Mouse (Mus musculus) midbrain, embryonic 11.5 days (tissue): Measurements from ENCODE around the gene Aven. TPM values are rescaled to one million over a fixed set of nuclear protein-coding genes. Genes with fewer than 3 reads are reported as not detected.

Experiments used
- ATAC-seq: fragments of 200-750 bp; cut with Nextera tagmentation; 2 replicates; pipeline ENCODE4 v1.8.0; 2017; ENCODE audit warnings: moderate TSS enrichment, moderate library complexity; ENCODE audit not compliant: low FRiP score
- DNase-seq: peaks from one replicate; pipeline ENCODE4 v3.0.0; 2015; ENCODE audit warnings: low spot score; ENCODE audit errors: missing footprints
- H3K27ac ChIP-seq: fragments of 300-500 bp; sonication (generic); 2 replicates; pipeline ENCODE4 v1.5.1; 2014; ENCODE audit warnings: low read depth, low read length
- H3K27me3 ChIP-seq: fragments of 300-500 bp; sonication (generic); 2 replicates; pipeline ENCODE4 v1.6.1; 2014; ENCODE audit warnings: mild to moderate bottlenecking, low read length, moderate library complexity, mixed read lengths; ENCODE audit not compliant: control insufficient read depth, insufficient read depth
- H3K36me3 ChIP-seq: fragments of 300-500 bp; sonication (generic); 2 replicates; pipeline ENCODE4 v1.6.1; 2014; ENCODE audit warnings: mild to moderate bottlenecking, low read length, moderate library complexity, mixed read lengths; ENCODE audit not compliant: control insufficient read depth, insufficient read depth
- H3K4me1 ChIP-seq: fragments of 300-500 bp; sonication (generic); 2 replicates; pipeline ENCODE4 v1.6.1; 2014; ENCODE audit warnings: low read length; ENCODE audit not compliant: control insufficient read depth, insufficient read depth
- H3K4me2 ChIP-seq: fragments of 300-500 bp; sonication (generic); 2 replicates; pipeline ENCODE4 v1.6.1; 2014; ENCODE audit warnings: mild to moderate bottlenecking, moderate library complexity
- H3K4me3 ChIP-seq: fragments of 300-500 bp; sonication (generic); 2 replicates; pipeline ENCODE4 v1.5.1; 2014; ENCODE audit warnings: low read depth, low read length
- H3K9ac ChIP-seq: fragments of 300-500 bp; sonication (generic); 2 replicates; pipeline ENCODE4 v1.6.1; 2014; ENCODE audit warnings: low read length
- H3K9me3 ChIP-seq: fragments of 300-500 bp; sonication (generic); 2 replicates; pipeline ENCODE4 v1.6.1; 2016; ENCODE audit warnings: low read length; ENCODE audit not compliant: control insufficient read depth
- WGBS: fragments of 180-500 bp; shearing (Covaris S2); extraction: QIAGEN DNeasy Blood & Tissue Kit; methylation state at CpG from one replicate; pipeline ENCODE4 v1.1.7; 2014; 5-methylcytosine and 5-hydroxymethylcytosine counted together
- polyA plus RNA-seq: library from polyadenylated mRNA; unstranded; fragments of >200 nt; fragmentation: Nextera tagmentation; extraction: Ambion mirVana; gene quantifications from 2 replicates; pipeline ENCODE4 v1.2.1, GENCODE M21; 2014

The Aven gene
- polyA plus RNA-seq, 1 experiment from 2014 or later, result 6.9 TPM

- peak; percentile 99 for DNase-seq
- H3K27ac ChIP-seq, result peak within 1 kb of the TSS; percentile 4; the same call in 1 of the 2 replicates
- under 1% methylated on average over 49 of the region's 49 CpGs for WGBS
- H3K9me3 ChIP-seq, result no peaks in the 10 kb centered on the region
- H3K27me3 ChIP-seq, result no peaks in the 10 kb centered on the region
- H3K4me3 ChIP-seq, result peak within 1 kb of the TSS; percentile 85
- H3K4me2 ChIP-seq, result peak within 1 kb of the TSS; percentile 78
- H3K9ac ChIP-seq, result peak within 1 kb of the TSS; percentile 89
- peaks cover 4% of the 10 kb centered on the region for H3K4me1 ChIP-seq
- peak; percentile 99 for ATAC-seq
- H3K36me3 ChIP-seq, result peaks cover 1% of the 10 kb centered on the region; the same call in 1 of the 2 replicates
Observed at GRCm38 (mm10) chr2:112454862-112455564, 37.8 kb upstream of the Aven start, which contains the start of gene Emc7. TSS of gene Emc7 (plus strand) at chr2:112454997.

GRCm38 (mm10) chr2:112460557-112460956 lies 32.2 kb upstream of the Aven start:
- DNase-seq (no peak), ATAC-seq (no peak)
- Histone ChIP-seq H3K9ac (no peak overlapping the region), H3K36me3 (peaks cover 6% of the 10 kb centered on the region; the same call in 1 of the 2 replicates), H3K4me1 (peaks cover 4% of the 10 kb centered on the region; the same call in 1 of the 2 replicates), H3K4me3 (no peak overlapping the region), H3K9me3 (no peaks in the 10 kb centered on the region), H3K27ac (no peak overlapping the region), H3K27me3 (no peaks in the 10 kb centered on the region), H3K4me2 (no peak overlapping the region)
- WGBS, result 93% methylated on average over 3 of the region's 3 CpGs

GRCm38 (mm10) chr2:112469542-112469941 lies 23.2 kb upstream of the Aven start:
- Histone ChIP-seq H3K27me3 (no peaks in the 10 kb centered on the region), H3K4me3 (no peak overlapping the region), H3K27ac (no peak overlapping the region), H3K9me3 (no peaks in the 10 kb centered on the region), H3K9ac (no peak overlapping the region), H3K4me2 (no peak overlapping the region), H3K4me1 (no peaks in the 10 kb centered on the region), H3K36me3 (no peaks in the 10 kb centered on the region; the same call in 1 of the 2 replicates)
- ATAC-seq, result no peak
- no peak for DNase-seq

- H3K36me3 ChIP-seq, result no peaks in the 10 kb centered on the region; the same call in 1 of the 2 replicates
- no peaks in the 10 kb centered on the region for H3K9me3 ChIP-seq
- H3K9ac ChIP-seq, result no peak overlapping the region
- H3K4me3 ChIP-seq, result no peak overlapping the region
- H3K27me3 ChIP-seq, result no peaks in the 10 kb centered on the region
- H3K4me2 ChIP-seq, result no peak overlapping the region
- no peak overlapping the region for H3K27ac ChIP-seq
- ATAC-seq (0 out of 2 replicates have a peak, but pooled peaks have one; percentile 22), DNase-seq (no peak)
- no peaks in the 10 kb centered on the region for H3K4me1 ChIP-seq
- WGBS, result 32% methylated on average over 5 of the region's 5 CpGs
Observed at GRCm38 (mm10) chr2:112470961-112471381, 21.8 kb upstream of the Aven start.

- H3K4me2 ChIP-seq, result no peak overlapping the region
- no peak overlapping the region for H3K9ac ChIP-seq
- no peak overlapping the region for H3K27ac ChIP-seq
- WGBS, result 87% methylated on average over 2 of the region's 2 CpGs
- no peaks in the 10 kb centered on the region for H3K27me3 ChIP-seq
- ATAC-seq (no peak), DNase-seq (no peak)
- H3K4me3 ChIP-seq, result no peak overlapping the region
- no peaks in the 10 kb centered on the region; the same call in 1 of the 2 replicates for H3K36me3 ChIP-seq
- no peaks in the 10 kb centered on the region for H3K4me1 ChIP-seq
- no peaks in the 10 kb centered on the region for H3K9me3 ChIP-seq
Observed at GRCm38 (mm10) chr2:112472076-112472475, 20.7 kb upstream of the Aven start.

- Histone ChIP-seq H3K4me2 (no peak overlapping the region), H3K9me3 (no peaks in the 10 kb centered on the region), H3K4me1 (no peaks in the 10 kb centered on the region), H3K9ac (no peak overlapping the region), H3K4me3 (no peak overlapping the region), H3K27ac (no peak overlapping the region), H3K36me3 (no peaks in the 10 kb centered on the region), H3K27me3 (no peaks in the 10 kb centered on the region)
- DNase-seq, result no peak
- no peak for ATAC-seq
- WGBS, result 79% methylated on average over 5 of the region's 5 CpGs
Observed at GRCm38 (mm10) chr2:112474997-112475724, 17.6 kb upstream of the Aven start.

- Histone ChIP-seq H3K9me3 (no peaks in the 10 kb centered on the region), H3K4me2 (no peak overlapping the region), H3K27me3 (no peaks in the 10 kb centered on the region), H3K36me3 (no peaks in the 10 kb centered on the region), H3K27ac (no peak overlapping the region), H3K9ac (no peak overlapping the region), H3K4me3 (no peak overlapping the region), H3K4me1 (no peaks in the 10 kb centered on the region)
- ATAC-seq (no peak), DNase-seq (no peak)
- 81% methylated on average over 6 of the region's 6 CpGs for whole genome bisulfite sequencing
Observed at GRCm38 (mm10) chr2:112476554-112476953, 16.2 kb upstream of the Aven start.

GRCm38 (mm10) chr2:112480669-112481068 lies 12.1 kb upstream of the Aven start, which contains the start of gene Chrm5:
TSS of gene Chrm5 (minus strand) at chr2:112480769.
- H3K27me3 ChIP-seq, result no peaks in the 10 kb centered on the region
- DNase-seq (no peak), ATAC-seq (no peak)
- no peaks in the 10 kb centered on the region for H3K36me3 ChIP-seq
- 92% methylated on average over 5 of the region's 5 CpGs for WGBS
- H3K9me3 ChIP-seq, result no peaks in the 10 kb centered on the region
- H3K27ac ChIP-seq, result no peak within 1 kb of the TSS
- no peak within 1 kb of the TSS for H3K4me2 ChIP-seq
- H3K4me3 ChIP-seq, result no peak within 1 kb of the TSS
- H3K9ac ChIP-seq, result no peak within 1 kb of the TSS
- no peaks in the 10 kb centered on the region for H3K4me1 ChIP-seq

- peak; percentile 75 for ATAC-seq
- DNase-seq, result peak; percentile 91
- no peaks in the 10 kb centered on the region for H3K9me3 ChIP-seq
- H3K4me3 ChIP-seq, result no peak overlapping the region
- no peak overlapping the region for H3K4me2 ChIP-seq
- H3K27me3 ChIP-seq, result no peaks in the 10 kb centered on the region
- no peak overlapping the region for H3K27ac ChIP-seq
- H3K4me1 ChIP-seq, result no peaks in the 10 kb centered on the region
- no peaks in the 10 kb centered on the region for H3K36me3 ChIP-seq
- H3K9ac ChIP-seq, result no peak overlapping the region
- 2% methylated on average over 2 of the region's 2 CpGs for WGBS
Observed at GRCm38 (mm10) chr2:112481564-112481963, 11.2 kb upstream of the Aven start.
